Mouse (Mus musculus) spleen, adult 2 months (tissue): Measurements from ENCODE around the gene Slc2a3.

Experiments used
- CTCF ChIP-seq: fragments of 200-500 bp; IDR thresholded peaks from 2 replicates; pipeline ENCODE4 v1.5.1; 2011; ENCODE audit warnings: mild to moderate bottlenecking, inconsistent platforms; ENCODE audit not compliant: insufficient read depth, insufficient read length, insufficient replicate concordance; ENCODE audit errors: extremely low read depth
- POLR2A ChIP-seq: fragments of 200-500 bp; IDR thresholded peaks from 2 replicates; pipeline ENCODE4 v1.6.1; 2011; ENCODE audit warnings: low read depth, low read length, inconsistent platforms

DNA sequence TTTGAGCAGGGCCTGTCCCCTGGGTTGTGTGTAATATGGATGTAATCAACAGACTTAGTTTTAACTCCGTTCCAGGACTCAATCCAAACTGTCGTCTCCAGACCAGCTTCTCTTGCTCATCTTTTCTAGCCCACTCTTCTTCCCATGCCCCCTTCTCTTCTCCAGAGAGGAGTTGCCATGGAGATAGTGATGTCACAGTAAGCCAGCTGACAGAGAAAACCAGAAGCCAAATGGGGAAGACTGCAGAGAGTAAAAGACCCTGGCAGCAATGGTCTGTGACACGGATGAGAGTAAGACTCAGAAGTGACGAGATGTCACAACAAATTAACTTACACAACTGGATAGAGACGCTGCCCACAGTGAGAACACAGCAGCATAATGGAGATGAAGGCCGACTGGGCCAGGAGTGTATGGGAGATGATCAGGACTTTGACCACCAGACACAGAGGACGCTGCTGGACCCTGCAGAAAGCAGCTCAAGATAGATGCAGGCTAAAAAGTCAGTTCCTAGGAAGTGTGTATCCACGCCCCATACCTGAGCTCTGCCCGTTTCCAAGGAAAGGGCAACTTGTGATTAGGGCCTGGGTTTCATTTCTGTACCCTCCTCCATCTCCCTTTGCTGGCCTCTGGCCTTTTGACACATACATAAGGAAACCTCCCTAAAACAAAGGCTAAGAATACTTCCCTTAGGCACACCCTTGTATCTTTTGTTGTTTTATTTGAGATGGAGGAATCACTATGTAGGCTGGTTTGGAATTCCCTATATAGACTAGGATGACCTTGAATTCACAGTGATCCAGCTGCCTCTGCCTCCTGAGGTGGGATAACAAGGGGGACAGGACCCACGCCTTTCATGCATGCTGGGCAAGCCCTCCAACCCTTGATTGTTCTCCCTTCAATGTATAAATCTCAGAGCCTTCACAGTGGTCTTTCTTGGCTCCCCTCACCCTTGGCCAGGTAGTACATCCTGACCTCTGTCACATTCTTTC is 31.4 kb downstream of the Slc2a3 start:
- TF ChIP-seq POLR2A (no peak), CTCF (no peak)
